In the genomic region with DNA sequence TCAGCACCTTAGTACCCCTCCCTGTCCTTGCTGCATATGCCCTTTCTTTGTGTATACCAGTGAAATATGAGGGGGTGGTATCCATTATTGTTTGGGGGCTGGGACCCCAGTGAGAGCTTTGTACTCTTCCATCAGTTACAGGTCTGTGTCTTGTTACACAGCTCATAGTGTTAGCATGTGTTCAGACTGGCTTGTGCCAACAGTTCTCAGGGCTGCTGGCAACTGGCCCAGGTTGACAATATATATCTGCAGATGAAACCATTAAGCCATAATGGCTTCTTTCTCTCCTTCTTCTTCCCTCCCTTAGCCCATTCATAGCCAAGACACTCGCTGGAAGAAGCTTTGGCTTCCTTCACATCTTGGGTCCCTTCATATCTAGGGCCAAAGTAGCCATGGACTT, we compare ENCODE assay signal across 14 mouse cellular contexts.
DNase-seq lines count a peak whose midpoint lies in the region; ATAC-seq lines count a peak whose summit lies in the region.
"Had no signal": no experiment of that assay in that cellular context is flagged by ENCODE, and none has a peak within 500 bp of the region (broad histone marks: within the 10 kb centered on the region; RNA-seq: fewer than 3 reads in every experiment).

No protein-coding gene starts in this region.

- no peaks in the 10 kb centered on the region for H3K36me3 ChIP-seq in hindbrain, embryonic 14.5 days (replicated peaks; ENCODE audit: control insufficient read depth, insufficient read depth)
- H3K36me3 ChIP-seq in hindbrain, embryonic 11.5 days (ENCODE audit: control insufficient read depth, insufficient read depth, low read length): no peaks in the 10 kb centered on the region
- H3K36me3 ChIP-seq: heart, embryonic 13.5 days; hindbrain, embryonic 15.5 days; liver, embryonic 13.5 days had no signal

- WGBS in hindbrain, embryonic 14.5 days: 61% methylated on average over 1 of the region's 1 CpGs
- whole genome bisulfite sequencing in hindbrain, embryonic 11.5 days: 86% methylated on average over 1 of the region's 1 CpGs

- H3K9me3 ChIP-seq in hindbrain, embryonic 14.5 days (ENCODE audit: control insufficient read depth, low read length): no peaks in the 10 kb centered on the region
- no peaks in the 10 kb centered on the region for H3K9me3 ChIP-seq in hindbrain, embryonic 11.5 days (ENCODE audit: control insufficient read depth, low read length)
- H3K9me3 ChIP-seq: heart, embryonic 13.5 days; hindbrain, embryonic 15.5 days; liver, embryonic 13.5 days had no signal

- peaks cover 15% of the 10 kb centered on the region for H3K4me1 ChIP-seq in hindbrain, embryonic 14.5 days (replicated peaks; ENCODE audit: control insufficient read depth, insufficient read depth, low read length)
- H3K4me1 ChIP-seq in hindbrain, embryonic 11.5 days (replicated peaks; ENCODE audit: control insufficient read depth, insufficient read depth, low read length): no peaks in the 10 kb centered on the region; the same call in 1 of the 2 replicates
- H3K4me1 ChIP-seq: liver, embryonic 13.5 days had no signal

- no peak; the same call in 1 of the 2 replicates for ATAC-seq in hindbrain, embryonic 14.5 days (ENCODE audit: low FRiP score)
- no peak for ATAC-seq in hindbrain, embryonic 11.5 days (ENCODE audit: low FRiP score)

- H3K27me3 ChIP-seq in hindbrain, embryonic 14.5 days (ENCODE audit: control insufficient read depth, insufficient read depth, low read length): no peaks in the 10 kb centered on the region
- no peaks in the 10 kb centered on the region for H3K27me3 ChIP-seq in hindbrain, embryonic 11.5 days (ENCODE audit: control insufficient read depth, insufficient read depth, low read length)
- H3K27me3 ChIP-seq: heart, embryonic 13.5 days; hindbrain, embryonic 15.5 days; liver, embryonic 13.5 days had no signal

- no peak overlapping the region for H3K4me2 ChIP-seq in hindbrain, embryonic 14.5 days (replicated peaks)
- no peak overlapping the region for H3K4me2 ChIP-seq in hindbrain, embryonic 11.5 days (replicated peaks; ENCODE audit: low read depth, low read length)
- H3K4me2 ChIP-seq: heart, embryonic 13.5 days; hindbrain, embryonic 15.5 days; liver, embryonic 13.5 days had no signal

- no peak overlapping the region for H3K4me3 ChIP-seq in hindbrain, embryonic 14.5 days (replicated peaks; ENCODE audit: low read length)
- H3K4me3 ChIP-seq in hindbrain, embryonic 11.5 days (ENCODE audit: low read depth, low read length): no peak overlapping the region
- H3K4me3 ChIP-seq: heart, embryonic 13.5 days; hindbrain, embryonic 15.5 days; liver, embryonic 13.5 days had no signal

- H3K27ac ChIP-seq in hindbrain, embryonic 14.5 days: no peak overlapping the region
- no peak overlapping the region for H3K27ac ChIP-seq in hindbrain, embryonic 11.5 days (ENCODE audit: low read depth, low read length)
- H3K27ac ChIP-seq: heart, embryonic 13.5 days; hindbrain, embryonic 15.5 days; liver, embryonic 13.5 days had no signal

- peak; percentile 69 for DNase-seq in hindbrain, embryonic 14.5 days (ENCODE audit: low spot score)
- DNase-seq in hindbrain, embryonic 11.5 days (ENCODE audit: low spot score): no peak
- peak; percentile 16 for DNase-seq in right cerebral cortex, postnatal 14 days
- DNase-seq in right cerebral cortex, postnatal 36 days (ENCODE audit: low spot score in 2 of 2): no peak
- DNase-seq in cerebellum, adult 8-10 months: peak; percentile 57
- DNase-seq in c-Kit-positive CD71-positive TER-119-positive erythroid progenitor cells, embryonic 14.5 days (ENCODE audit: low spot score): no peak
- DNase-seq in B cell, adult 2 months: no peak
- DNase-seq: adrenal gland, postnatal 14 days; kidney, adult 2 months; kidney, postnatal 36 days; liver, embryonic 13.5 days; lung, postnatal 10 days had no signal

- H3K9ac ChIP-seq in hindbrain, embryonic 14.5 days: no peak overlapping the region
- H3K9ac ChIP-seq in hindbrain, embryonic 11.5 days (ENCODE audit: low read depth, low read length): no peak overlapping the region
- H3K9ac ChIP-seq: heart, embryonic 13.5 days; hindbrain, embryonic 15.5 days; liver, embryonic 13.5 days had no signal

Comparison
In these comparisons a context has a peak if more than half of its experiments do, and no peak if none do; other contexts are left out.
1. DNase-seq: peak in hindbrain, embryonic 14.5 days (single experiment), right cerebral cortex, postnatal 14 days (single experiment) and cerebellum, adult 8-10 months (single experiment); none in hindbrain, embryonic 11.5 days (single experiment), right cerebral cortex, postnatal 36 days (0 of 2), c-Kit-positive CD71-positive TER-119-positive erythroid progenitor cells, embryonic 14.5 days (single experiment) and B cell, adult 2 months (0 of 2).